Mouse (Mus musculus) frontal cortex, postnatal 14 days (tissue): ENCODE measurements around the gene Magee1.
"Not testable (repeated sequence)": the region's sequence is repeated elsewhere in the genome, so short reads cannot be mapped to it uniquely, and the experiment has no call there.

ENCODE experiments used
- DNase-seq, 2 experiments: peaks; one replicate each; pipeline ENCODE4 v3.0.0; 2022; ENCODE audit warnings: low spot score in 2 of 2

The Magee1 gene

DNA sequence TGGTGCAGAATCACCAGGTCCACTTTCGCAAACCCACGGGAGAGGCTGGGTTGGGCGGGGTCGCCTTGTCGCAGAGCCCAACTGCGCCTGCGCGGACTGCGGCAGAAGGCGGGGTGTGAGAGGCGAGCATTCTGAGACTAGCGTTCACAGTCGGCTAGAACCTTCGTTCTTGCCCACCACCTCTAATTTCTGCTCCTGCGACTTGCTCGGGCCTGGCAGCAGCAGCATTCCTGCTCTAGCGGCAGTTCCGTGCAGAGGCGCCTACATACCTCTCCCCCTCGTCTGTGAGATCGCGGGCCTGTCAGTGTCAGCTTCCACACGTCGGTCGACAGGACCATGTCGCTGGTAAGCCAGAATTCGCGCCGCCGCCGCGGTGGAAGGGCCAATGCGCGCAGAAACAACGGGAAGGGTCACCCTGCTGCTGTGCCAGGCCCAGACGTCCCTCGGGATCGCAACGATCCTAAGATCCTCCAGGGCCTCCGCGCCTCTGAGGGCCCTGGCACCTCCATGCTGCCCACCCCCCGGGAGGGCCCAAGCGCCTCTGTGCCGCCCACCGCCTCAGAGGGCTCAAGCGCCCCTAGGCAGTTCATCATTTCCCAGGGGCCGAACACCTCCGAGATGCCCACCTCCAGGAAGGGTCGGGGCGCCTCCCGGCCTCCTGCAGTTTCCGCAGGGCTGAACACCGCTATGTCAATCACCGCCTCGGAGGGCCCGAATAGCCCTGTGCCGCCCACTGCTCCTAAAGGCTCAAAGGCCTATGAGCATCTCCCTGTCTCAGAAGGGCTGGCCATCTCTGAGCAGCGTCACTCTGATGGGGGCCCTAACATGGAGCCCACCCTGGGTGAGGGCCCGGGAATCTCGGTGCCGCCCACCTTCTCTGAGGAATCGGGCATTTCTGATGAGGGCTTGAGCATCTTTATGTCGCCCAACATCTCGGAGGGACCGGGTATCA, at the start of gene Magee1:
TSS of gene Magee1 (plus strand) at position 104 of the 952 bp plus-strand sequence.
- DNase-seq, result peak; percentile 78 to 81

DNA sequence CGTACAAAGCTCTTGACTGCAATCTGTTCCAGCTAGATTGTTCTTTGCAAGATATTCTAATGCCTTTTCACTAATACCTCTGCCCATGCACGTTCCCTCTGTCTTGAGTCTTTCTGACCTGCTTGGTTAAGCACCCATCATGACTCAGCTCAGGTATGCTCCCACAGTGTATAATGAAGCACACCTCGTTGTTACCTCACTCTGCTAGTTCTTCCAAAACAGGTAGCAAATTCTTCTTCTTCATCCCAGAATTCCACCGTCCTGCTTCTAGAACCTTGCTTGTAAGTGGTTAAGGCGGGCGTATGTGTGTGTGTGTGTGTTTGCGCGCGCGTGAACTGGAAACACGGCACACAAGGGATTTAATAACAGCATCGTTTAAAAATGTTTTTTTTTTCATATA, 41.0 kb upstream of the Magee1 start:
- no peak for DNase-seq

DNA sequence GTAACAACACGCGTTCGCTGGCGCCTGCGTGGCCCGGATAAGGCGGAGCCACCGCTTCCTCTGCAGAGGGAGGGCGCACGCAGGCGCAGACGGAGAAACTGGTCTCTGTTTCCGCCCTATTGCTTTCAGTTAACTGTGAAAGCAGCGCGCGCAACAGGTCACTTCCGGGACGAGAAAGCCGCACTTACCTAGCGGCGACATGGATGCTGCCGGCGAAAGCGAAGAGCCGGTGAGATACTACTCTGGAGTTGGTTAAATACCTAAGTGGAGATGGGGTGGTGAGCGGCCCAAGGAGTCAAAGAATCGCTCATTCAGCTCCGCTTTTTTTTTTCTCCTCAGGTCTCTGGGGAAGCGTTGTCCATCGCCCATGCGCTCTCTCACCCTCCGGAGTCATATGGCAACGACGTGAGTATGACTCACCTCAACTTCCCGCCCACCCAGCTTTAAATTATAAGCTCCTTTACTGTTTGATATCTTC, 40.5 kb upstream of the Magee1 start, which contains the start of gene Pbdc1:
TSS of gene Pbdc1 (plus strand) at position 142 of the 478 bp plus-strand sequence.
- peak; percentile 80 to 92 for DNase-seq

- DNase-seq, result no peak
These were observed 40.1 kb upstream of the Magee1 start for GRCm38 (mm10) chrX:105080096-105080495.

DNA sequence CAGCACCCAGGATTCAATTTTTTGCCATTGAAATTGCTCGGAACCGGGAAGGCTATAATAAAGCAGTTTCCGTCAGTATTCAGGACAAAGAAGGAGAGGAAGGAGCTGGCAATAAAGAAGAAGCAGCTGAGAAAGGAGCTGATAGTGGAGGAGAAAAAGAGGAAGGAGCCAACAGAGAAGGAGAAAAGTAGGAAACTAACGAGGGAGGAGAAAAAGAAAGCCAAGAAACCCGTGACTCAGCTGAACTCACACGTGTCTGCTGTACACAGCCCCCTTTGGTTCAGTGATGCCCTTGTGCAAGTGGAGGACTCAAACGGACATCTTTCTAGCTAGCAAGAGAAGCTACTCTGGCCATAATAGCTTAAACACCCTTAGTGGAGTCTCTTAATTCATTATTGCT, 37.2 kb upstream of the Magee1 start:
- not testable (repeated sequence) for DNase-seq

- DNase-seq, result no peak
These were observed 16.0 kb upstream of the Magee1 start for GRCm38 (mm10) chrX:105104175-105104574.

DNA sequence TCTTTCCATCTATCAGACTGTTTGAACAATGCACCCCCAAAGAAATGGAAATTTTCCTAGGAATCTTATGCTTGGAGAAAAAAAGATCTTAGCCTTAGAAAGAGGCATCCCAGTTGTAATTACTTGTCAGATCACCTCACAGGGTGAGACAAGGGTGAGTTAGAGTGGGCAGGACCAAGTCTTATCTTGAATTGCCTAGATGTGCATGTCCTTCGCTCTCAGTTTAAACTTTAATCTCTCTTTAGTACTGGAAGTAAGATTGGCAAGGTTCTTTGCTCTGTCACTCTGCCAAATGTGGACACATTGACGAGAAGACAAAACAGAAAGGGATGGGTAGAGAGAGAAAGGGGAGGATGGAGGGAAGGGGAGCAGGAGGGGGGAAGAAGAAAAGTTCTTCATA, 5.2 kb upstream of the Magee1 start:
- no peak for DNase-seq

DNA sequence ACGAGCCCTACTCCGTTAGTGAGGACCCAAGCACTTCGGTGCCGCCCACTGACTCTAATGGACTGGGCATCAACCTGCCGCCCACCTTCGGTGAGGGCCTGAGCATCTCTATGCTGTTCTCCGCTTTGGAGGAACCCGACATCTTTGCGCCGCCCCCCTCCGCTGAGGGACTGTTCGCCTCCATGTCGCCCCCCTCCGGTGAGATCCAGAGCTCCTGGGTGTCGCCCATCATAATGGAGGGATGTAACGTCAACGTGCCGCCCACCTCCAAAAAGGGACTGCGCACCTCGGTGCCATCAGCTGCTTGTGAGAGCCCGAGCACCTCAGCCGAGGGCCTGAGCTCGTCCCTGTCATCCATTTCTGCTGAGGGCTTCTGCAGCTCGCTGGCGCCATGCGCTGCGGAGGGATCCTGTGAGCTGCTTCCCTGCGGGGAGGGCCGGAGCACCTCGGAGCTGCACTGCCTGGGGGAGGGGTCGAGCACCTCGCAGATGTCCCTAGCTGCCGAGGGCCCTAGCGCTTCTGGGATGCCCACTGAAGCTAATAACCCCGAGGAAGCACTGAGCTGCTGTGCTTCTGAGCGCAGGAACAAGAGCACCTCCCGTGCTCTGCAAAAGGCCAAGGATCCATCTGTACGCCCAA, 1.2 kb downstream of the Magee1 start:
- DNase-seq, result peak; percentile 75 to 77

GRCm38 (mm10) chrX:105124903-105125302, 4.7 kb downstream of the Magee1 start:
- DNase-seq, result no peak

DNA sequence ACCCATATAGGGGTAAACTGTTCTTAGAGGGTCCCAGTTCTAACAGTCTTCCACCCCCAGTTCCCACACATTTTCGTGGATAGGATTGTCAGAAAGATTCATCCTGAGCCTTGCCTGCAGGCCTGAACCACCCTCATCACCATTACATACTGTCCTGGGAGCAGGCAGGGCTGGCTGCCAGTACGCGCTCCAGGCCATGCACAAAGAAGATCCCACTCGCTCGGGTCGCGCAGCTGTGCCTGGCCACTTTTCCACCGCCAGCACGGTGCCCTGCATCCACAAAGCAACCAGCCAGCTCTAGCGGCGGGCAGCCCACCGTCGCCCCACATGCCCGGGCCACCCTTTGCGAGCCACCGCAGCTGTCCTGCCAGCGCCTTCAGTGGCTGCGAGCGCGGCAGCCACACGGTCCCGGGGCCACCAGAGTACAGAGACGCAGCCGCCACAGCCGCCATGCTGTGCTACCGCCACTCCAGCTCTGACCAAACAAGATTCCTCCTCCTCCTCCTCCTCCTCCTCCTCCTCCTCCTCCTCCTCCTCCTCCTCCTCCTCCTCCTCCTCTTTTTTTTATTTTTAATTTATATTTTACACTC, 31.8 kb downstream of the Magee1 start:
- no peak for DNase-seq

- not testable (repeated sequence) for DNase-seq
These were observed 44.8 kb downstream of the Magee1 start for GRCm38 (mm10) chrX:105165007-105165406.

- no peak for DNase-seq
These were observed 47.0 kb downstream of the Magee1 start for GRCm38 (mm10) chrX:105167217-105167616.
